Mouse (Mus musculus) c-Kit-positive CD71-positive TER-119-negative erythroid progenitor cells, embryonic 14.5 days (primary cell): ENCODE data around the gene Tacr2.

Experiments
- DNase-seq: peaks from one replicate; pipeline ENCODE4 v3.0.0-alpha.2; 2013; ENCODE audit warnings: low read depth

Gene Tacr2

GRCm38 (mm10) chr10:62300006-62300827 is 48.0 kb downstream of the Tacr2 start:
- no peak for DNase-seq

DNA sequence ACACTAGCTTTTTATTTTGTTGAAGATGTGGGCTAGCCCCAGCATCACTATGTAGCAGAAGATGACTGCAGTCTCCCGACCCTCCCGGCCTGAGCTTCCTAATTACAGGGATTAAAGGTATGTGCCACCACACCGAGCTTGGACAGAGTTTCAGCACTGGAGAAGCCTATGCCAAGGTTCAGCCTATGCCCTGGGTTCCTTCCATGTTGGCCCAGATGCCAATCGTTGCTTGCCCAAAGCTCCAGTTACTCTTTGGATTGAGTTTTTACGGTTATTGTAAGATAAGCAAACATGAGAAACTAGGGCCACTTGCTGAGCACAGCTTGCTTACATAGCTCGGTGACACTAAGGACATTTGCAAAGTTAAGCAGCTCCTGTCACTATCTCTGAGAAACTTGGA is 52.9 kb downstream of the Tacr2 start:
- no peak for DNase-seq

DNA sequence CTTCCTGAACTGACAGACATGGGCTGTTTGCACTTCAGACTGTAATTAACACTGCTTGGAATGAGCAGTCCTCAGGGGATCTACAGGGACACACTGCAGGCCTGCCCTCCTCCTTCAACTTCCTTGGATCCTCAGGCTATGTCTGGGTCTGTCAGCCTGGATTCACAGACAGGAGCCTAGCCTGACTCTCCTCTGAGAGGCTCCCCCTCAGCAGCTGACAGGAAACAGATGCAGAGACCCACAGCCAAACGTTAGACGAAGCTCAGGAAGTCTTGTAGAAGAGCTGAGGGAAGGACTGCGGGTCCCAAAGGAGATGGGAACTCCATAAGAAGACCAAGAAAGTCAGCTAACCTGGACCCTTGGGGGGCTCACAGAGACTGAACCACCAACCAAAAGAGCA is 54.2 kb downstream of the Tacr2 start:
- no peak for DNase-seq

- no peak for DNase-seq
Observed at GRCm38 (mm10) chr10:62308896-62309491, 56.8 kb downstream of the Tacr2 start.

GRCm38 (mm10) chr10:62309593-62309992 is 57.4 kb downstream of the Tacr2 start:
- no peak for DNase-seq

- DNase-seq, result no peak
Observed at GRCm38 (mm10) chr10:62310259-62311039, 58.2 kb downstream of the Tacr2 start.

DNA sequence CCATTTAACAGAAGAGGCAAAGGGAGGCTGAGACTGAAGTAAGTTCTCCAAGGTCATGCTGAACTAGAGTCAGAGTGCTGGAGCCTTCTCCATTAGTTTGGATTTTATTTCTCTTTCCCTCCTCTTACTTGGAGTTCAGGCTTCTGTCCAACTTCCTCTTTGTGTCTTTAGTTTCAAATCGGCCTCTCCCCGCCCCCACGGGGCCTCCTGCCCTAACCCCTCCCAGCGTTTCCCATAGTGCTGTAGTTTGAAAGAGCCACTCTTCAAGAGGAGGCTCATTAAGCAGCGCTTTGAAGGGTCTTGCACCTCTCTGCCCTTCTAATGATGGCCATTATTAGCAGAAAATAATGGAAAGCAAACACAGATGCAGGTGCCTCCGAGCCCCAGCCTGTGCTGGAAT is 59.2 kb downstream of the Tacr2 start:
- DNase-seq, result no peak

DNA sequence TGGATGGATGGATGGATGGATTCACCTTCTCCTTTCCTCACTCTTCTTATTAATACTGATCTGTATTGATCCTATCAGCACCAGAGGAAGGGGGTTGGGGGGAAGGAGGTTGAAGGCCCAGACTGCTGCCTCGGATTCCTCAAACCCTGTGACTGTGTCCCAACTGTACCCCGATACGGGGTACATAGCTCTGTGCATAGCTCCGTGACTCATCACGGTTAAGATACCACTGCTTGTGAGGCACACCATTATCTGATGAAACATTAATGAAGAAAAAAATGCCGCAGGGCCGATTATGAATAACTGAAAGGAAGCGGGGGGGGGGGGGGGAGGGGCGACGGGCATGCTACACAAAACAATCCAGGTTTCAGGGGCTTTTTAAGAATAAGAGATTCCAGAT is 60.9 kb downstream of the Tacr2 start:
- no peak for DNase-seq

DNA sequence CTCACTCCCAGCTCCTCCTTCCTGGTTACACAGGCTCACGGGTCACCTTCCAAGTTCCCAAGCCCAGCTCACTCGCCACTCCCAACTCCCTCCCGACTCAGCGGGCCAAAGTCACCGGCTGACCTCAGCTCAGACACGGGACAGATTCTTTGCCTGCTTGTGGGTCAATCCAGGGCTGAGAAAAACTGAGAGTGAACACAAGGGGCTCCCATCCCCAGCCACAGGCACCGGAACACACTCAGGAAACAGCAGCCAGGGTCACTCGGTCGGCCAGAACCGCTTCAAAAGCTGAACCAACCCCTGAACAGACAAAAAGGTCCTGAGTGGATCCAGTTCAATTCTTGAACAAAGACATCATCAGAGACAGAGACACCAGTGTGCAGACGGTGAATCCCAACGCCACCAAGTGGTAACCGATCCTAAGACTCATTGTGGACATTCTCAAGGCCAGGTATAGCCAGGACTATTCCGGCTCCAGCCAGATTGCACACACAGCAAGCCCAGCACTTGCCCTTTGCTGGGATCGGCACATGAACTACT is 61.7 kb downstream of the Tacr2 start:
- no peak for DNase-seq
